Mouse (Mus musculus): ENCODE measurements around the gene Slc45a3.

Slc45a3 gene

DNA sequence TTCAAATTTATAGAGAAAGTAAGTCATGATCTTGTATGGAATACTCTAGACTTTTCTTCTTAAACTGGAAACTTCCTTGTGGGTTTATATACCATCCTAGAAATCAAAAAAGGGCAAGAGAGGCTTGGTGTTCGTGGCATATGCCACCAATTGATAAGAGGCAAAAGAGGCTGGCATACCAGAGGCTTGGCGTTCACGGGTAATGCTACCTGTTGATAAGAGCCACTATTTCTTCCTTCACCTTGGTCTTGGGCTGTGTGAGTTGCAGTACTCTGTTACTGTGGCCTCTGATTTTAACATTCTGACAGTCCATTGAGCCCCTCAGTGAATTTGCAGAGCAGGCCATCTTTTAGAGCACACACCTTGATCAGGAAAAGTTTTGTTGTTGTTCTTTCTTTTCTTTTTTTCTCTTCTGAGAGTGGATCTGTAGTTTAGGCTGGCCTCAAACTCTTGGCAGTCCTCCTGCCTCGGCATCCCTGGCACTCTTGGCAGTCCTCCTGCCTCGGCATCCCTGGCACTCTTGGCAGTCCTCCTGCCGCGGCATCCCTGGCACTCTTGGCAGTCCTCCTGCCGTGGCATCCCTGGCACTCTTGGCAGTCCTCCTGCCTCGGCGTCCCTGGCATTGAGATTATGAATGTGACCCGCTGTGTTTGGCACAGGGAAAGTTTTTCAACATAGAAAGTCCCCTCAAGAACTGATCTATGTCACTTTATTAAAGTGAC, 64.3 kb downstream of the Slc45a3 start:
- no peak for DNase-seq (ENCODE audit: low read depth, low spot score)

DNA sequence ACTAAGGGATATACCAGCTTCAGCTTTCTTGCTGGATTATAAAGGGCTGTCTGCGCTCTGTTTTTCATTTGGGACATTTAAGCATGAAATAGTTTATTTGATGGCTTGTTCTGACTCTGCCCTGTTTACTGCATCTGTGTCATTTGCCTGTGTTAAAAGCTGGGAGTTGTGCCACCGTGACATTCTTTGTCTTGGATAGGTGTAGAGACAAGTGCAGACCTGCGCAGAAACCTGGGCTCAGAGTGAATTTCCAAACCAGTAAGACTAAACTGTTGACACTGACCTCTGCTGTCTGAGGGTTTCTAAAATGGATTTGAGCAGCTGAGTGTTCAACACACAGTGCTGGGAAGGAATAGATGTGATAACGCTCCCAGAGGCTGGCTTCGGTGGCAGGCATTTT, 65.2 kb downstream of the Slc45a3 start:
- DNase-seq (ENCODE audit: low read depth, low spot score) = no peak

- DNase-seq (ENCODE audit: low read depth, low spot score) = no peak
These were observed 65.6 kb downstream of the Slc45a3 start for GRCm38 (mm10) chr1:132028413-132028812.

GRCm38 (mm10) chr1:132030574-132030973, 67.8 kb downstream of the Slc45a3 start:
- DNase-seq (ENCODE audit: low read depth, low spot score) = no peak

DNA sequence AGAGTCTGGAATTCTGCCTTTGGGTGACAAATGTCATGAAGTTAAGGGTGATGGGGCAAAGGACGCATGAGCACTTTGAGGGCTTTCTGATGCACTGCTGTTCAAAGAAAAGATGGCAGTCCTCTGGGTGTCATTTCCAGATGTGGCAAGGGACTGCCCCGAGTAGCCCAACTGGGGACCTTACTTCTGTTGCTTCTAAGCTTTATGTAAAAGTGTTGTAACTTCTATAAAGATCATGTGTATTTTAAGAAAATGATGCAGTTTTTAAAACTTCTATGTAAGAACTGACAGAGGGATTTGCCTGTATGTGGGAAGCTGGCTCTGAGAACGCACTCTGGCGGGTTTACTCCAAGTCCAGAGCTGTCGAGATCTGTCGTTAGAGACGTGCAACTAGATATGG, 69.4 kb downstream of the Slc45a3 start:
- no peak for DNase-seq (ENCODE audit: low read depth, low spot score)

All from R1 (cell line).